Mouse (Mus musculus) forebrain, embryonic 14.5 days (tissue): ENCODE data around the gene Ppid. TPM values are rescaled to one million over a fixed set of nuclear protein-coding genes. Genes with fewer than 3 reads are reported as not detected.

Experiments
- ATAC-seq: fragments of 200-750 bp; cut with Nextera tagmentation; 2 replicates; pipeline ENCODE4 v1.8.0; 2017; ENCODE audit warnings: mild to moderate bottlenecking, moderate library complexity
- DNase-seq: peaks from one replicate; pipeline ENCODE4 v3.0.0-alpha.2; 2015; ENCODE audit warnings: low spot score
- H3K27ac ChIP-seq: fragments of 300-500 bp; sonication (generic); 2 replicates; pipeline ENCODE4 v1.5.1; 2014; ENCODE audit warnings: low read depth, mild to moderate bottlenecking, control low read depth, low read length, moderate library complexity
- H3K27me3 ChIP-seq: fragments of 300-500 bp; sonication (generic); replicated peaks from 2 replicates; pipeline ENCODE4 v1.6.1; 2014; ENCODE audit warnings: low read length, control low read depth, mixed read lengths; ENCODE audit not compliant: control insufficient read depth, insufficient read depth
- H3K36me3 ChIP-seq: fragments of 300-500 bp; sonication (generic); 2 replicates; pipeline ENCODE4 v1.6.1; 2014; ENCODE audit warnings: low read length, control low read depth; ENCODE audit not compliant: control insufficient read depth, insufficient read depth
- H3K4me1 ChIP-seq: fragments of 300-500 bp; sonication (generic); 2 replicates; pipeline ENCODE4 v1.6.1; 2014; ENCODE audit warnings: antibody characterized with exemption, low read length, control low read depth; ENCODE audit not compliant: control insufficient read depth, insufficient read depth
- H3K4me2 ChIP-seq: fragments of 300-500 bp; sonication (generic); 2 replicates; pipeline ENCODE4 v1.6.1; 2014; ENCODE audit warnings: mild to moderate bottlenecking, control low read depth, low read length
- H3K4me3 ChIP-seq: fragments of 300-500 bp; sonication (generic); 2 replicates; pipeline ENCODE4 v1.5.1; 2014; ENCODE audit warnings: low read depth, low read length, control low read depth
- H3K9ac ChIP-seq: fragments of 300-500 bp; sonication (generic); 2 replicates; pipeline ENCODE4 v1.6.1; 2014; ENCODE audit warnings: mild to moderate bottlenecking, low read length, control low read depth, moderate library complexity
- H3K9me3 ChIP-seq: fragments of 300-500 bp; sonication (generic); replicated peaks from 2 replicates; pipeline ENCODE4 v1.6.1; 2016; ENCODE audit warnings: low read length, control low read depth, mixed read lengths; ENCODE audit not compliant: control insufficient read depth
- WGBS: fragments of 180-500 bp; shearing (Covaris S2); extraction: QIAGEN DNeasy Blood & Tissue Kit; methylation state at CpG from one replicate; pipeline ENCODE4 v1.1.7; 2014; 5-methylcytosine and 5-hydroxymethylcytosine counted together
- polyA plus RNA-seq: library from polyadenylated mRNA; unstranded; fragments of >200 nt; fragmentation: Nextera tagmentation; extraction: Ambion mirVana; gene quantifications from 2 replicates; pipeline ENCODE4 v1.2.1, GENCODE M21; 2014

Ppid gene
- polyA plus RNA-seq, 1 experiment from 2014 or later: 163 TPM

GRCm38 (mm10) chr3:79627484-79628181 lies 36.5 kb downstream of the Ppid start:
- peak overlapping the region; percentile 68 for H3K9ac ChIP-seq
- WGBS: 31% methylated on average over 10 of the region's 10 CpGs
- ATAC-seq (no peak), DNase-seq (peak; percentile 38)
- peaks cover 14% of the 10 kb centered on the region for H3K36me3 ChIP-seq
- no peaks in the 10 kb centered on the region for H3K27me3 ChIP-seq
- H3K4me3 ChIP-seq: peak overlapping the region; percentile 71
- no peak overlapping the region for H3K27ac ChIP-seq
- peak overlapping the region; percentile 83 for H3K4me2 ChIP-seq
- 0 out of 2 replicates have a peak, but pooled peaks cover 5% of the 10 kb centered on the region for H3K9me3 ChIP-seq
- peaks cover 3% of the 10 kb centered on the region for H3K4me1 ChIP-seq

GRCm38 (mm10) chr3:79628182-79628560 lies 37.0 kb downstream of the Ppid start:
- DNase-seq (no peak), ATAC-seq (no peak)
- Histone ChIP-seq H3K4me3 (peak overlapping the region; percentile 71), H3K9me3 (peaks cover 5% of the 10 kb centered on the region; the same call in 1 of the 2 replicates), H3K4me1 (peaks cover 3% of the 10 kb centered on the region), H3K36me3 (peaks cover 15% of the 10 kb centered on the region), H3K9ac (peak overlapping the region; percentile 68), H3K27ac (peak overlapping the region; percentile 48; the same call in 1 of the 2 replicates), H3K4me2 (peak overlapping the region; percentile 83), H3K27me3 (no peaks in the 10 kb centered on the region)
- WGBS: 0% methylated on average over 9 of the region's 9 CpGs

- Histone ChIP-seq H3K27ac (peak within 1 kb of the TSS; percentile 82), H3K9me3 (peaks cover 5% of the 10 kb centered on the region; the same call in 1 of the 2 replicates), H3K36me3 (peaks cover 19% of the 10 kb centered on the region), H3K9ac (peak within 1 kb of the TSS; percentile 83), H3K27me3 (no peaks in the 10 kb centered on the region), H3K4me2 (peak within 1 kb of the TSS; percentile 83), H3K4me3 (peak within 1 kb of the TSS; percentile 71), H3K4me1 (peaks cover 3% of the 10 kb centered on the region)
- WGBS: 0% methylated on average over 60 of the region's 60 CpGs
- DNase-seq (peak; percentile 100), ATAC-seq (peak; percentile 99)
Observed at GRCm38 (mm10) chr3:79628561-79629415, 37.6 kb downstream of the Ppid start, which contains the start of gene 4930579G24Rik. 4930579G24Rik (plus strand) TSS chr3:79629079.

- Histone ChIP-seq H3K9me3 (peaks cover 5% of the 10 kb centered on the region; the same call in 1 of the 2 replicates), H3K27me3 (no peaks in the 10 kb centered on the region), H3K4me3 (peak within 1 kb of the TSS; percentile 71), H3K36me3 (peaks cover 21% of the 10 kb centered on the region), H3K9ac (peak within 1 kb of the TSS; percentile 83), H3K4me1 (peaks cover 3% of the 10 kb centered on the region), H3K4me2 (peak within 1 kb of the TSS; percentile 83), H3K27ac (peak within 1 kb of the TSS; percentile 82)
- ATAC-seq: peak; percentile 60
- peak; percentile 85 for DNase-seq
- under 1% methylated on average over 10 of the region's 11 CpGs for WGBS
Observed at GRCm38 (mm10) chr3:79629416-79629730, 38.2 kb downstream of the Ppid start, which contains the start of gene Etfdh. Etfdh (minus strand) TSS chr3:79629500.

GRCm38 (mm10) chr3:79652129-79652528 lies 61.0 kb downstream of the Ppid start:
- no peak for ATAC-seq
- H3K9ac ChIP-seq: no peak overlapping the region
- H3K27me3 ChIP-seq: no peaks in the 10 kb centered on the region
- H3K27ac ChIP-seq: no peak overlapping the region
- H3K36me3 ChIP-seq: no peaks in the 10 kb centered on the region
- no peaks in the 10 kb centered on the region for H3K9me3 ChIP-seq
- no peaks in the 10 kb centered on the region for H3K4me1 ChIP-seq
- no peak overlapping the region for H3K4me2 ChIP-seq
- 96% methylated on average over 6 of the region's 6 CpGs for WGBS
- no peak overlapping the region for H3K4me3 ChIP-seq
- DNase-seq: no peak

Other genes with a start within 250 kb of the Ppid start
- gene Fnip2, start 23.5 kb upstream of the Ppid start, polyA plus RNA-seq: 3.0 and 3.6 TPM in 2 replicates
- gene 4930579G24Rik, start 37.7 kb downstream of the Ppid start, polyA plus RNA-seq: 10.4 and 11.0 TPM in 2 replicates
- 47.2 and 47.7 TPM in 2 replicates for gene Etfdh, start 38.2 kb downstream of the Ppid start, polyA plus RNA-seq
- 0.03 and 0.16 TPM in 2 replicates for gene Rxfp1, start 146.5 kb downstream of the Ppid start, polyA plus RNA-seq